Mouse (Mus musculus) layer of hippocampus, adult 6 months (tissue): Measurements from ENCODE around the gene Usp29. TPM values are rescaled to one million over a fixed set of nuclear protein-coding genes. Genes with fewer than 3 reads are reported as not detected.

Source experiments
- long read RNA-seq, 2 experiments: library from polyadenylated mRNA; unstranded; transcript quantifications; one replicate each; pipeline ENCODE4 v2.0.0; 2019 to 2020
- microRNA-seq: library from miRNA; unstranded; fragments of <30 nt; microRNA quantifications from one replicate; pipeline ENCODE4 v1.2.0, GENCODE M21; 2020
- polyA plus RNA-seq: library from polyadenylated mRNA; unstranded; fragments of <200 nt; fragmentation: Nextera tagmentation; gene quantifications from 2 replicates; pipeline ENCODE4 v1.2.3, GENCODE M21; 2021

Gene Usp29
- 3.4 and 4.3 TPM in 2 replicates for polyA plus RNA-seq
- long read RNA-seq, experiment 1, partial matches to known transcripts = 0 of 20 reads
- long read RNA-seq, experiment 1, other reads (novel, unspliced or antisense) = 18 of 20 reads
- long read RNA-seq, experiment 2, transcript Usp29-202 (8 exons, 1,853 nt) = major isoform, 5 of 53 reads
- long read RNA-seq, experiment 2, partial matches to known transcripts = 2 of 53 reads
- long read RNA-seq, experiment 2, other reads (novel, unspliced or antisense) = 41 of 53 reads

DNA sequence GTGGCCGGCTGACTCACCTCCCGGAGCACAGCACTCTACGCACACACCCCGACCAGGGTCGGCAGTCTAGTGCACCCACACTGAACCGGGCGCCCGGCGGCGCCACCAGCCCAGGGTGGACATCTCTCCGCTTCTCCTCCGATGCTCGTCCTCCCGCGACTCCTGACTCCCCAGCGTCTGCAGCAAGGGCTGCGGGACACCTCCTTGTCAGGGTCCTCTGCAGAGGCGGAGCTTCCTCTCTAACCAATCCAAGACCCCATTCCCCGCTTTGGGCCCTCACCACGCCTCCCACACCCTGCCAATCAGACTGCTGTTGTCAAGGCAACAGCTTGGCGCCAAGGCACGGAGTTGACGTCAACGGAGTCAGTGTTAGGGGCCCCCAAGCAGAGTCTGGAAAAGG, at the start of gene Usp29, which contains the start of gene Peg3:
Gene Usp29, plus strand, starts transcription at position 338 of the 400 bp plus-strand sequence.
Gene Peg3, minus strand, starts transcription at position 191 of the 400 bp plus-strand sequence.

DNA sequence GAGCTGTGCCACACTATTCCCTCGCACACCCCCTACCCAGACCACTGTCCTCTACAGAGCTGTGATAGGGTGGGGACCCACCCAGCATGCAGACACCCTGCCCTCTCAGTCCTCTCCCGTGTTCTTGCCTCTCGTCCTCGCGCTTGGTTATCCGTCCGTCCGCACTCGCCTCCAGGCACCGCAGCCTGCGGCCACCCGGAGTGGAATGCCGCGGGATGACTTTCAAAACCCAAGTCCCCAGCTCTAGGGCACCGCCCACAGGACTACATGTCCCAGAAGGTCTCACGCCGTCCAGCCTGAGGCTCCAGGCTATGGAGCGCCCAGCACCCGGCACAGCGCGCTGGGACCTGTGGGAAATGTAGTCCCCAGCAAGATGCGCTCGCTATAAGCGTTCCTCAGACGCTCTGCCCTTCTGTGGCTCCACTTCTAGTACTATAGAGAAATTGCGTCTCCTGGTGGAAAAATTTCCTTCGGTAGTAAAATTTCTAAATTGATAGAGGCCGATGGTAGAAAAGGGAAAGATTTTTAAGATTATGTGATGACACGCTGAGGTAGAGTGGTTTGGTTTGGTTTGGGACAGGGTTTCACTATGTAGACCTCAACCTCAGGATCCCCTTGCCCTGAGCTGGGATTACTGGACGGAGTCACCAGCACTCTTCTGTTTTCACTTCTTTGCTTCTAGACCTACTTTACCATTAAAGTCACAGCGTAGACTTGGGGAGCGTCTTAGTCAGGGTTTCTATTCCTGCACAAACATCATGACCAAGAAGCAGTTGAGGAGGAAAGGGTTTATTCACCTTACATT, 33.9 kb upstream of the Usp29 start, which contains the start of gene Zim1:
Gene Zim1, minus strand, starts transcription at position 210 of the 805 bp plus-strand sequence.

DNA sequence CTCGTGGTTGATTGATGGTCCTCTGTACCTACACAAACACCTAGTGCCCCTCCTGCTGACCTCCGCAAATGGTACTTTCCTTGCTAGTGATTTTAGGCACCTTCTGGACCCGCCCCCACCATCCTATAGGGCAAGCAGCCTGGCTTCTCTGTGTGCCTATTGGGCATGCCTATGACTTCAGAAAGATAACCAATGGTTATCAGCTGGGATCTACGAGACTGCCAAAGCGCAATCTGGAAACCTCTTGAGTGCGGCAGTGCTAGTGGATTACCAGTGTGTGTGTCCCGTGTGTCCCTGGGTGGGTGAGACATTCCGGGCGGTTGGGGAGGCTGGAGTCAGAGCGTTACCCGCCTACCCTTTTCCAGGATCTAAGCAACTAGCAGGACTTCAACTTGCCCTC, 264.9 kb downstream of the Usp29 start, which contains the start of gene Aurkc:
Gene Aurkc, plus strand, starts transcription at position 50 of the 400 bp plus-strand sequence.

Small RNAs within 50 kb of the gene (microRNA-seq; reads per million reads assigned to microRNA genes)
- gene Mir3099 = 428 reads per million, percentile 73 among the genes with 10 or more reads in this experiment

Other genes starting within 250 kb of the Usp29 start
- not detected in 2 replicates for gene Olfr5, start 243.6 kb upstream of the Usp29 start, polyA plus RNA-seq
- not detected in 2 replicates for gene Olfr1347, start 230.8 kb upstream of the Usp29 start, polyA plus RNA-seq
- not detected in 2 replicates for gene Olfr1348, start 221.8 kb upstream of the Usp29 start, polyA plus RNA-seq
- gene Olfr1349, start 207.6 kb upstream of the Usp29 start, polyA plus RNA-seq = not detected in 2 replicates
- gene Olfr1350, start 165.7 kb upstream of the Usp29 start, polyA plus RNA-seq = not detected in 2 replicates
- 0.98 and 2.4 TPM in 2 replicates for gene Zim1, start 34.1 kb upstream of the Usp29 start, polyA plus RNA-seq
- gene Peg3, start 147 bp upstream of the Usp29 start, polyA plus RNA-seq = 38.3 and 40.4 TPM in 2 replicates